Mouse (Mus musculus) layer of hippocampus, adult 2 months (tissue): Measurements from ENCODE around the gene Tomm40. TPM values are rescaled to one million over a fixed set of nuclear protein-coding genes. Genes with fewer than 3 reads are reported as not detected.

Source experiments
- DNase-seq, 2 experiments: peaks; one replicate each; pipeline ENCODE4 v3.0.0; 2022; ENCODE audit warnings: low spot score in 2 of 2
- H3K27ac ChIP-seq: fragments of 200-600 bp; 2 replicates; pipeline ENCODE4 v1.8.1; 2022
- H3K4me3 ChIP-seq: fragments of 200-600 bp; 2 replicates; pipeline ENCODE4 v1.8.1; 2022; ENCODE audit warnings: mild to moderate bottlenecking
- CTCF ChIP-seq: fragments of 200-600 bp; conservative IDR thresholded peaks from 2 replicates; pipeline ENCODE4 v1.8.1; 2022; ENCODE audit warnings: antibody characterized with exemption, mild to moderate bottlenecking, moderate library complexity
- total RNA-seq, 2 experiments: library from RNA; stranded (reverse); gene quantifications; 2 replicates each; pipeline ENCODE4 v1.2.3; 2021

The Tomm40 gene
- total RNA-seq, 2 experiments from 2014 or later: 110 TPM

- Histone ChIP-seq H3K4me3 (no peak overlapping the region), H3K27ac (0 out of 2 replicates have a peak overlapping the region, but pooled peaks have one; percentile 5)
- no peak for DNase-seq
- no peak for TF ChIP-seq CTCF
Measured at GRCm38 (mm10) chr7:19667434-19667833, 47.8 kb downstream of the Tomm40 start.

GRCm38 (mm10) chr7:19666750-19667149 lies 48.5 kb downstream of the Tomm40 start:
- TF ChIP-seq CTCF: peak; percentile 52

GRCm38 (mm10) chr7:19664955-19665841 lies 50.0 kb downstream of the Tomm40 start, which contains the start of gene Clptm1:
Gene Clptm1, minus strand, starts transcription at chr7:19665033.
- peak within 1 kb of the TSS; percentile 97 for H3K27ac ChIP-seq
- DNase-seq: peak; percentile 97 to 98
- TF ChIP-seq CTCF: peak; percentile 66
- peak within 1 kb of the TSS; percentile 71 for H3K4me3 ChIP-seq

More at GRCm38 (mm10) chr7:19666750-19667149, 48.5 kb downstream of the Tomm40 start:
- Histone ChIP-seq H3K27ac (0 out of 2 replicates have a peak overlapping the region, but pooled peaks have one; percentile 5), H3K4me3 (no peak overlapping the region)
- no peak for DNase-seq

- peak; percentile 34 for TF ChIP-seq CTCF
- peak overlapping the region; percentile 86 for H3K27ac ChIP-seq
- peak overlapping the region; percentile 71 for H3K4me3 ChIP-seq
- peak; percentile 17 to 22 for DNase-seq
Measured at GRCm38 (mm10) chr7:19664455-19664954, 50.7 kb downstream of the Tomm40 start.

- Histone ChIP-seq H3K27ac (peak overlapping the region; percentile 86), H3K4me3 (peak overlapping the region; percentile 71)
- DNase-seq: no peak
- no peak for TF ChIP-seq CTCF
Measured at GRCm38 (mm10) chr7:19663940-19664339, 51.3 kb downstream of the Tomm40 start.

- H3K4me3 ChIP-seq: no peak overlapping the region
- no peak for TF ChIP-seq CTCF
- DNase-seq: no peak
- H3K27ac ChIP-seq: no peak overlapping the region
Measured at GRCm38 (mm10) chr7:19652614-19653013, 62.6 kb downstream of the Tomm40 start.

Other genes with a start within 250 kb of the Tomm40 start
- gene Bloc1s3, start 207.1 kb downstream of the Tomm40 start, total RNA-seq: 1 to 10 TPM; 6.0 to 6.9 TPM
- gene Trappc6a, start 207.0 kb downstream of the Tomm40 start, total RNA-seq: 10 to 100 TPM; 17.2 to 20.7 TPM
- gene Nkpd1, start 197.6 kb downstream of the Tomm40 start, total RNA-seq: under 1 TPM; 0.38 to 0.71 TPM
- gene Ppp1r37, start 152.4 kb downstream of the Tomm40 start, total RNA-seq: 100 to 1,000 TPM; 116 to 118 TPM
- gene Zfp296, start 138.2 kb downstream of the Tomm40 start, total RNA-seq: under 1 TPM; 0.81 to 0.95 TPM
- 10 to 100 TPM; 38.8 to 43.9 TPM for gene Gemin7, start 137.8 kb downstream of the Tomm40 start, total RNA-seq
- gene Clasrp, start 111.0 kb downstream of the Tomm40 start, total RNA-seq: 100 to 1,000 TPM in 1 of 2 experiments, 10 to 100 TPM in 1; 95.4 to 112 TPM
- 10 to 100 TPM in 1 of 2 experiments, 1 to 10 TPM in 1; 9.8 to 11.3 TPM for gene Relb, start 86.0 kb downstream of the Tomm40 start, total RNA-seq
- gene Clptm1, start 50.4 kb downstream of the Tomm40 start, total RNA-seq: 100 to 1,000 TPM; 136 to 151 TPM
- gene Apoc2, start 37.5 kb downstream of the Tomm40 start, total RNA-seq: not detected
- gene Gm44805, start 34.0 kb downstream of the Tomm40 start, total RNA-seq: not detected
- not detected for gene Apoc4, start 34.0 kb downstream of the Tomm40 start, total RNA-seq
- gene Apoc1, start 22.8 kb downstream of the Tomm40 start, total RNA-seq: 1 to 10 TPM; 3.1 to 3.5 TPM
- gene Apoe, start 16.2 kb downstream of the Tomm40 start, total RNA-seq: 1,000 to 10,000 TPM; 2,242 to 2,264 TPM
- 1 to 10 TPM; 4.5 to 5.9 TPM for gene Nectin2, start 35.0 kb upstream of the Tomm40 start, total RNA-seq
- 10 to 100 TPM in 1 of 2 experiments, 1 to 10 TPM in 1; 9.2 to 14.8 TPM for gene Bcam, start 55.6 kb upstream of the Tomm40 start, total RNA-seq
- not detected for gene Cblc, start 81.4 kb upstream of the Tomm40 start, total RNA-seq
- under 1 TPM; 0.46 to 0.83 TPM for gene Bcl3, start 107.3 kb upstream of the Tomm40 start, total RNA-seq
- gene Gm19345, start 136.6 kb upstream of the Tomm40 start, total RNA-seq: 1 to 10 TPM in 1 of 2 experiments, under 1 TPM in 1; 0.86 to 1.6 TPM
- not detected for gene Ceacam16, start 145.9 kb upstream of the Tomm40 start, total RNA-seq
- not detected for gene Ceacam19, start 172.5 kb upstream of the Tomm40 start, total RNA-seq
- 10 to 100 TPM; 13.6 to 16.3 TPM for gene Pvr, start 205.7 kb upstream of the Tomm40 start, total RNA-seq
- not detected for gene Igsf23, start 235.3 kb upstream of the Tomm40 start, total RNA-seq
- not detected for gene Ceacam20, start 250.0 kb upstream of the Tomm40 start, total RNA-seq